Mouse (Mus musculus): Measurements from ENCODE around the gene Mmel1. TPM values are rescaled to one million over a fixed set of nuclear protein-coding genes. Genes with fewer than 3 reads are reported as not detected.

The Mmel1 gene
- 0.40 and 0.41 TPM in 2 replicates for polyA plus RNA-seq (2016; fragmentation: Nextera tagmentation; extraction: Ambion mirVana)

DNA sequence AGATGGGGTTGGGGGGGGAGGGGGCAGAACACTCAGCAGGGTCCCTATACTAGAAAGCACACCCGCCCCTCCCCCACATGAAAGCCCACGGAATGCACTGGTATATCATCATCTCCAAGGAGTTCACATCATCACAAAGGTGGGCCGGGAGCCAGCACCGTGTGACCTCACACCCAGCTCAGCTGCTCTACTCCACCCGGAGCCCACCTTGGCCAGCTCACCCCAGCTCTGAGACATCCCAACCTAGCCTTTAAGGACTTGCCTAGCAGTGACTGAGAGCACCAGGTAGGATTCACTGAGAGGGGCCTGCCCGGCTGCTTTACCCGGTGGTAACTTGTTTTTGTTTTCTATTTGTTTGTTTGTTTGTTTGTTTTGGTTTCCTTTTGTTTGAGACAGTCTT lies at the start of gene Mmel1:
Gene Mmel1, plus strand, starts transcription at position 146 of the 400 bp plus-strand sequence.
- H3K9ac ChIP-seq = no peak within 1 kb of the TSS
- H3K4me2 ChIP-seq (replicated peaks) = no peak within 1 kb of the TSS
- H3K4me1 ChIP-seq = peaks cover 17% of the 10 kb centered on the region
- H3K36me3 ChIP-seq = no peaks in the 10 kb centered on the region
- ATAC-seq (ENCODE audit: low FRiP score) = no peak
- H3K27ac ChIP-seq = no peak within 1 kb of the TSS
- 94% methylated on average over 7 of the region's 7 CpGs for WGBS
- peaks cover 24% of the 10 kb centered on the region for H3K27me3 ChIP-seq
- no peaks in the 10 kb centered on the region for H3K9me3 ChIP-seq (replicated peaks)
- H3K4me3 ChIP-seq = no peak within 1 kb of the TSS

- ATAC-seq (ENCODE audit: low FRiP score) = peak; percentile 68; the same call in 1 of the 2 replicates
- H3K4me2 ChIP-seq (replicated peaks) = no peak overlapping the region
- H3K27me3 ChIP-seq = peaks cover 16% of the 10 kb centered on the region
- H3K9ac ChIP-seq = no peak overlapping the region
- 34% methylated on average over 6 of the region's 6 CpGs for WGBS
- no peak overlapping the region for H3K4me3 ChIP-seq
- no peak overlapping the region for H3K27ac ChIP-seq
- no peaks in the 10 kb centered on the region for H3K36me3 ChIP-seq
- H3K9me3 ChIP-seq (replicated peaks) = no peaks in the 10 kb centered on the region
- peaks cover 11% of the 10 kb centered on the region; the same call in 1 of the 2 replicates for H3K4me1 ChIP-seq
Measured at GRCm38 (mm10) chr4:154825662-154826061, 43.7 kb upstream of the Mmel1 start.

- 58% methylated on average over 7 of the region's 7 CpGs for WGBS
- Histone ChIP-seq H3K4me1 (peaks cover 11% of the 10 kb centered on the region; the same call in 1 of the 2 replicates), H3K4me3 (no peak overlapping the region), H3K9me3 (replicated peaks) (no peaks in the 10 kb centered on the region), H3K4me2 (replicated peaks) (no peak overlapping the region), H3K27ac (no peak overlapping the region), H3K27me3 (peaks cover 22% of the 10 kb centered on the region), H3K9ac (no peak overlapping the region), H3K36me3 (no peaks in the 10 kb centered on the region)
- no peak for ATAC-seq (ENCODE audit: low FRiP score)
Measured at GRCm38 (mm10) chr4:154826224-154826623, 43.2 kb upstream of the Mmel1 start.

- Histone ChIP-seq H3K4me2 (replicated peaks) (no peak overlapping the region), H3K4me3 (no peak overlapping the region), H3K4me1 (peaks cover 11% of the 10 kb centered on the region; the same call in 1 of the 2 replicates), H3K9ac (no peak overlapping the region), H3K27ac (no peak overlapping the region), H3K27me3 (peaks cover 27% of the 10 kb centered on the region), H3K9me3 (replicated peaks) (no peaks in the 10 kb centered on the region), H3K36me3 (no peaks in the 10 kb centered on the region)
- ATAC-seq (ENCODE audit: low FRiP score) = no peak
- 86% methylated on average over 7 of the region's 7 CpGs for WGBS
Measured at GRCm38 (mm10) chr4:154827181-154827580, 42.2 kb upstream of the Mmel1 start.

- H3K4me3 ChIP-seq = no peak overlapping the region
- H3K9ac ChIP-seq = no peak overlapping the region
- H3K27ac ChIP-seq = no peak overlapping the region
- WGBS = 43% methylated on average over 10 of the region's 10 CpGs
- H3K9me3 ChIP-seq (replicated peaks) = no peaks in the 10 kb centered on the region
- H3K4me2 ChIP-seq (replicated peaks) = no peak overlapping the region
- no peaks in the 10 kb centered on the region for H3K36me3 ChIP-seq
- no peak for ATAC-seq (ENCODE audit: low FRiP score)
- H3K27me3 ChIP-seq = peaks cover 27% of the 10 kb centered on the region
- H3K4me1 ChIP-seq = peaks cover 11% of the 10 kb centered on the region; the same call in 1 of the 2 replicates
Measured at GRCm38 (mm10) chr4:154827861-154828610, 41.3 kb upstream of the Mmel1 start.

DNA sequence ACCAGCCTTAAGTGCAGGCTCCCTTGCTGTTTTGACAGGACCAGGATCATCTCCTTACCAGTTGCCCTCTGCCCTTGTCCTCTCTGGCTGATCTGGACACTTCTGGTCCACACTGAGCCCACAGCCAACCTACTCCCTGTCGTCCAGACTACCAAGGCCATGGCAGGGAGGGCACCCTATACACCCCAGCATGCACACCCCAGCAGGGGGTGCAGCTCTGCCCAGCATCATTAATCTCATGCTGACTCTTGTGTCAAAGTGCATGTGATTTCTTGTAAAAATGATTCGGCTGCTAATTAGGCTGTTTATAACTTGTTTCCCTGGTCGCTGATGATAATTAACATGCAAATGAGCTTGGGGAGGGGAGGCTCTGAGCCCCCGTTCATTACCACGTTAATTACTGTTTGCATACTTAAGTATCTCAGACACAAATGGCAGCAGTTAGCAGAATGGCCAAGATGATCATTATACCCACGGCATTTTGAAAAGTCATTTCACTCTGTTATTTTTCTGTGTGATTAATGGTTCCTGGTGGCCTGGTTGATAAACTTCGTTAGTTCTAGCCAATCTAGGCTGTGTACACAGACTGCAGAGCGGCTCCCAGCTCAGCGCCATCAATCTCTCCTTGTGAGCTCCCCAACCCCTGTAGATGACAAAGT lies 37.3 kb upstream of the Mmel1 start:
- ATAC-seq (ENCODE audit: low FRiP score) = peak; percentile 38; the same call in 1 of the 2 replicates
- Histone ChIP-seq H3K36me3 (no peaks in the 10 kb centered on the region), H3K9me3 (replicated peaks) (no peaks in the 10 kb centered on the region), H3K27ac (no peak overlapping the region), H3K27me3 (peaks cover 18% of the 10 kb centered on the region), H3K4me2 (replicated peaks) (no peak overlapping the region), H3K9ac (no peak overlapping the region), H3K4me1 (peaks cover 8% of the 10 kb centered on the region), H3K4me3 (no peak overlapping the region)
- 49% methylated on average over 9 of the region's 9 CpGs for WGBS

DNA sequence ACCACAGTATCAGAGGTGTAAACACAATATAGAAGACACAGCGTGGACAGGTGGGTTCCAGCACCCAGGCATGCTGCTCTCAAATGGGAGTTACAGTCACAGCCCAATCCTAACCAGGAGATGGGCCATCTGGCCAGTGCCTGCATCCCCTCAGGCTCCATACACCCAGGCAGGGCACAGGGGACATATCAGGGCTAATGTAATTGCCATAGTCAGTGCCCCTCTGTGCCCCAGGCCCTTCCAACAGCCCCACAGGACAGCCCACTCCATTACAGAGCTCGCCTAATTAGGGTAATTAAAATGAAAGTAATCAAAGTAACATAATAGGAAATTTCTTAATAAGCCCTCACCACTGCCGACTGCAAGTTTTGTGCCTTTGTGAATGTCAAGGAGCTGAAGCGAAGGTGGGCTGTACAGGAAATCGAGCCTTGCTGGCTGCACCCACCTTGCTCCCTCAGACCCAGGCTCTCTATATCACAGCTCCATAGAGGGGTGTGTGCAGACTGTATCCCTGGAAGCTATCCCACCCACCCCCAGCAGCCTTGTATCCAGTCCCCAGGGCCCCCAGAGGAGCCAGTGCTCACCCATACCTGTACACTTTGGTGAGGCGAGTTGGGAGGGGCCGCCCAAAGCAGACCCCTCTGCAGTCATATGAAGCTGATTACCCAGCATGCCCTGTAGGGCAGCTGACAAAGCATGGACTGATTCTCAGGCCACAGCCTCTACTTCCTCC lies 33.0 kb upstream of the Mmel1 start:
- Histone ChIP-seq H3K27ac (no peak overlapping the region), H3K9me3 (replicated peaks) (no peaks in the 10 kb centered on the region), H3K4me1 (no peaks in the 10 kb centered on the region; the same call in none of the 2 replicates), H3K36me3 (no peaks in the 10 kb centered on the region), H3K27me3 (peaks cover 26% of the 10 kb centered on the region; the same call in 1 of the 2 replicates), H3K4me3 (no peak overlapping the region), H3K9ac (no peak overlapping the region), H3K4me2 (replicated peaks) (no peak overlapping the region)
- ATAC-seq (ENCODE audit: low FRiP score) = peak; percentile 62
- 72% methylated on average over 7 of the region's 7 CpGs for whole genome bisulfite sequencing

GRCm38 (mm10) chr4:154837170-154837569 lies 32.2 kb upstream of the Mmel1 start, which contains the start of gene Ttc34:
TSS of gene Ttc34 (plus strand) at chr4:154837459.
- no peak within 1 kb of the TSS for H3K27ac ChIP-seq
- H3K9ac ChIP-seq = no peak within 1 kb of the TSS
- no peaks in the 10 kb centered on the region for H3K36me3 ChIP-seq
- peaks cover 22% of the 10 kb centered on the region; the same call in 1 of the 2 replicates for H3K27me3 ChIP-seq
- WGBS = 40% methylated on average over 2 of the region's 2 CpGs
- no peak within 1 kb of the TSS for H3K4me3 ChIP-seq
- H3K4me2 ChIP-seq (replicated peaks) = no peak within 1 kb of the TSS
- H3K4me1 ChIP-seq = no peaks in the 10 kb centered on the region; the same call in none of the 2 replicates
- H3K9me3 ChIP-seq (replicated peaks) = no peaks in the 10 kb centered on the region
- ATAC-seq (ENCODE audit: low FRiP score) = peak; percentile 21; the same call in 1 of the 2 replicates

DNA sequence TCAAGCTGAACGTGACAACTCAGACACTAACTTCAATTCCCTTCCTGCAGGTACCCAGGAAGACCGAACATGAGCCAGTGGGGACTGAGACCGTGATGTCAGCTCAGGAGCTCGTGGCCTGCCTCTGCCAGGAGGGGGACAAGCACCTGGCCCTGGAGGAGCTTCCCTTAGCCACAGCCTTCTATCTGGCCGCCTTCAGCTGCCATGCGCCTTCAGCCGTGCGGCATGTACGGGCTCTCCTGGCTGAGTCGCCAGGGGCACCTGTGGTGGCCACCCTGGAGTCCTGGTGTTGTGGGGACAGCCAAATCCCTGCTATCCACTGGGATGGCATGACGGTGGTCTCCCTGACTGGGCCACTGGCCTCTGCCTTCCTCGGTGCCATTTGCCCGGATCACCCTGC lies 30.6 kb upstream of the Mmel1 start:
- Histone ChIP-seq H3K9me3 (replicated peaks) (no peaks in the 10 kb centered on the region), H3K27ac (no peak overlapping the region), H3K4me1 (no peaks in the 10 kb centered on the region; the same call in none of the 2 replicates), H3K9ac (no peak overlapping the region), H3K4me2 (replicated peaks) (no peak overlapping the region), H3K36me3 (no peaks in the 10 kb centered on the region), H3K4me3 (no peak overlapping the region), H3K27me3 (peaks cover 22% of the 10 kb centered on the region; the same call in 1 of the 2 replicates)
- no peak for ATAC-seq (ENCODE audit: low FRiP score)
- WGBS = 88% methylated on average over 13 of the region's 13 CpGs

DNA sequence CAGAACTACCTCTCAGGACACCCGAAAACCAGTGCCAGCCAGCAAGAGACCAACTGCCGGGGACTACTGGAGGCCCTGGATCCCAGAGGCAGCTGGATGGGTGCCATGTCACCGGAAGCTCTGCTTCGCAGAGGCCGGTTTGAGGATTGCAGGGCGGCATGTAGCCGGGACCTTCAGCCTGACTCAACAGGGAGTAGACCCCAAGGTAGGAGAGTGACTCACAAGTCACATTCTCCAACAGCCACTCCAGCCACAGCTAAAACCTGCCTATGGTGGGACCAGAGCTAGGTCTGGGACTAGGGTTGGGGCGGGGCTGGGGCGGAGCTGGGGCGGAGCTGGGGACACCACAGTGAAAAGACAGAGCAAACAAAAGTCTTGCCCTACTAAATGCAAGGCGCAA lies 30.0 kb upstream of the Mmel1 start:
- no peak overlapping the region for H3K4me3 ChIP-seq
- H3K4me1 ChIP-seq = no peaks in the 10 kb centered on the region; the same call in none of the 2 replicates
- H3K27ac ChIP-seq = no peak overlapping the region
- no peaks in the 10 kb centered on the region for H3K36me3 ChIP-seq
- H3K27me3 ChIP-seq = peaks cover 22% of the 10 kb centered on the region; the same call in 1 of the 2 replicates
- no peak overlapping the region for H3K9ac ChIP-seq
- H3K4me2 ChIP-seq (replicated peaks) = no peak overlapping the region
- no peak for ATAC-seq (ENCODE audit: low FRiP score)
- no peaks in the 10 kb centered on the region for H3K9me3 ChIP-seq (replicated peaks)
- 46% methylated on average over 11 of the region's 11 CpGs for WGBS

DNA sequence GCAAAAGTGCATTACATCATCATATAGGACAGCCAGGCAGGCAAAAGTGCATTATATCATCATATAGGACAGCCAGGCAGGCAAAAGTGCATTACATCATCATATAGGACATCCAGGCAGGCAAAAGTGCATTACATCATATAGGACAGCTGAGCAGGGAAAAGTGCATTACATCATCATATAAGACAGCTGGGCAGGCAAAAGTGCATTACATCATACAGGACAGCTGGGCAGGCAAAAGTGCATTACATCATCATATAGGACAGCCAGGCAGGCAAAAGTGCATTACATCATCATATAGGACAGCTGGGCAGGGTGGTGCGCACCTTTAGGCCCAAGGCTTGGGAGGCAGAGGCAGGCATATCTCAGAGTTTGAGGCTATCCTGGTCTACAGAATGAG lies 16.7 kb upstream of the Mmel1 start:
- ATAC-seq (ENCODE audit: low FRiP score) = no peak
- 91% methylated on average over 1 of the region's 1 CpGs for WGBS
- H3K4me1 ChIP-seq = peaks cover 6% of the 10 kb centered on the region
- H3K4me2 ChIP-seq (replicated peaks) = no peak overlapping the region
- no peaks in the 10 kb centered on the region for H3K36me3 ChIP-seq
- no peak overlapping the region for H3K9ac ChIP-seq
- peaks cover 25% of the 10 kb centered on the region for H3K27me3 ChIP-seq
- H3K9me3 ChIP-seq (replicated peaks) = no peaks in the 10 kb centered on the region
- no peak overlapping the region for H3K4me3 ChIP-seq
- no peak overlapping the region for H3K27ac ChIP-seq

GRCm38 (mm10) chr4:154853881-154854280 lies 15.5 kb upstream of the Mmel1 start:
- 86% methylated on average over 4 of the region's 4 CpGs for WGBS
- H3K27ac ChIP-seq = no peak overlapping the region
- H3K4me1 ChIP-seq = peaks cover 6% of the 10 kb centered on the region
- H3K4me3 ChIP-seq = no peak overlapping the region
- ATAC-seq (ENCODE audit: low FRiP score) = no peak
- no peaks in the 10 kb centered on the region for H3K9me3 ChIP-seq (replicated peaks)
- H3K36me3 ChIP-seq = no peaks in the 10 kb centered on the region
- no peak overlapping the region for H3K9ac ChIP-seq
- H3K4me2 ChIP-seq (replicated peaks) = no peak overlapping the region
- peaks cover 25% of the 10 kb centered on the region for H3K27me3 ChIP-seq
